In genomic region chr9:105763625-105764024, GRCm38 (mm10) we compare ENCODE assay signal across 21 mouse cellular contexts.
DNase-seq lines count a peak whose midpoint lies in the region; ATAC-seq and TF ChIP-seq lines count a peak whose summit lies in the region.
"Had no signal": no experiment of that assay in that cellular context is flagged by ENCODE, and none has a peak within 500 bp of the region (broad histone marks: within the 10 kb centered on the region; RNA-seq: fewer than 3 reads in every experiment).

No protein-coding gene starts in this region.

- no peak for TF ChIP-seq CTCF in embryonic fibroblast, embryonic 13.5 days (IDR thresholded peaks at IDR 0.05; ENCODE audit: borderline replicate concordance, insufficient read depth, low read length)

- TF ChIP-seq POLR2A in embryonic fibroblast, embryonic 13.5 days (IDR thresholded peaks at IDR 0.05; ENCODE audit: low read depth, low read length), result no peak
- no peak for TF ChIP-seq POLR2A in limb, embryonic 14.5 days (IDR thresholded peaks at IDR 0.05; ENCODE audit: borderline replicate concordance, extremely low read depth, insufficient read depth, insufficient read length)

- H3K27me3 ChIP-seq in limb, embryonic 13.5 days, result no peaks in the 10 kb centered on the region
- H3K27me3 ChIP-seq in limb, embryonic 10.5 days (ENCODE audit: low read depth, poor library complexity, severe bottlenecking), result no peaks in the 10 kb centered on the region
- H3K27me3 ChIP-seq in lung, embryonic 15.5 days, result no peaks in the 10 kb centered on the region
- H3K27me3 ChIP-seq in limb, embryonic 14.5 days (ENCODE audit: control insufficient read depth, insufficient read depth, low read length), result no peaks in the 10 kb centered on the region
- no peaks in the 10 kb centered on the region for H3K27me3 ChIP-seq in forebrain, embryonic 15.5 days
- H3K27me3 ChIP-seq: embryonic facial prominence, embryonic 12.5 days; embryonic facial prominence, embryonic 15.5 days; forebrain, embryonic 13.5 days had no signal

- H3K4me3 ChIP-seq in limb, embryonic 13.5 days, result no peak overlapping the region
- no peak overlapping the region for H3K4me3 ChIP-seq in limb, embryonic 10.5 days
- H3K4me3 ChIP-seq in lung, embryonic 15.5 days, result no peak overlapping the region
- H3K4me3 ChIP-seq in embryonic fibroblast, embryonic 13.5 days (ENCODE audit: insufficient read depth, low read length), result no peak overlapping the region
- no peak overlapping the region for H3K4me3 ChIP-seq in limb, embryonic 14.5 days (replicated peaks; ENCODE audit: low read length)
- H3K4me3 ChIP-seq in forebrain, embryonic 15.5 days, result no peak overlapping the region
- H3K4me3 ChIP-seq: embryonic facial prominence, embryonic 12.5 days; embryonic facial prominence, embryonic 15.5 days; forebrain, embryonic 13.5 days had no signal

- H3K36me3 ChIP-seq in limb, embryonic 13.5 days, result no peaks in the 10 kb centered on the region
- no peaks in the 10 kb centered on the region for H3K36me3 ChIP-seq in limb, embryonic 10.5 days
- no peaks in the 10 kb centered on the region for H3K36me3 ChIP-seq in lung, embryonic 15.5 days
- no peaks in the 10 kb centered on the region for H3K36me3 ChIP-seq in limb, embryonic 14.5 days (ENCODE audit: control insufficient read depth, insufficient read depth, low read length)
- no peaks in the 10 kb centered on the region for H3K36me3 ChIP-seq in forebrain, embryonic 15.5 days
- H3K36me3 ChIP-seq: embryonic facial prominence, embryonic 12.5 days; embryonic facial prominence, embryonic 15.5 days had no signal

- WGBS in limb, embryonic 13.5 days, result 23% methylated on average over 3 of the region's 3 CpGs
- 65% methylated on average over 3 of the region's 3 CpGs for WGBS in limb, embryonic 10.5 days
- WGBS in lung, embryonic 15.5 days, result 58% methylated on average over 3 of the region's 3 CpGs
- 28% methylated on average over 3 of the region's 3 CpGs for WGBS in limb, embryonic 14.5 days
- 87% methylated on average over 3 of the region's 3 CpGs for WGBS in forebrain, embryonic 15.5 days

- no peak for DNase-seq in limb, embryonic 10.5 days (ENCODE audit: low spot score)
- no peak for DNase-seq in lung, postnatal 25 days (ENCODE audit: low spot score)
- peak; percentile 66 for DNase-seq in limb, embryonic 14.5 days (ENCODE audit: low spot score)
- DNase-seq: adrenal gland, adult 2 months; adrenal gland, postnatal 10 days; adrenal gland, postnatal 25 days; cerebellum, adult 11 months; cerebellum, adult 18-20 months; cerebellum, adult 8-10 months; cerebellum, adult 9-11 months; cerebellum, postnatal 14 days; cerebellum, postnatal 36 days; embryo, embryonic 11 days had no signal

- peaks cover 6% of the 10 kb centered on the region; the same call in 1 of the 2 replicates for H3K9me3 ChIP-seq in limb, embryonic 13.5 days
- no peaks in the 10 kb centered on the region for H3K9me3 ChIP-seq in limb, embryonic 10.5 days (replicated peaks)
- no peaks in the 10 kb centered on the region for H3K9me3 ChIP-seq in lung, embryonic 15.5 days
- H3K9me3 ChIP-seq in limb, embryonic 14.5 days (ENCODE audit: control insufficient read depth, low read length), result no peaks in the 10 kb centered on the region
- H3K9me3 ChIP-seq in forebrain, embryonic 15.5 days, result no peaks in the 10 kb centered on the region
- H3K9me3 ChIP-seq: embryonic facial prominence, embryonic 12.5 days; embryonic facial prominence, embryonic 15.5 days; forebrain, embryonic 13.5 days had no signal

- 0 out of 2 replicates have a peak, but pooled peaks cover 2% of the 10 kb centered on the region for H3K4me1 ChIP-seq in limb, embryonic 13.5 days
- peaks cover 5% of the 10 kb centered on the region; the same call in 1 of the 2 replicates for H3K4me1 ChIP-seq in limb, embryonic 10.5 days
- peaks cover 13% of the 10 kb centered on the region; the same call in 1 of the 2 replicates for H3K4me1 ChIP-seq in lung, embryonic 15.5 days
- no peaks in the 10 kb centered on the region for H3K4me1 ChIP-seq in embryonic fibroblast, embryonic 13.5 days (ENCODE audit: control insufficient read depth, insufficient read depth, low read length)
- H3K4me1 ChIP-seq in limb, embryonic 14.5 days (ENCODE audit: control insufficient read depth, insufficient read depth, low read length), result peaks cover 5% of the 10 kb centered on the region; the same call in 1 of the 2 replicates
- no peaks in the 10 kb centered on the region for H3K4me1 ChIP-seq in forebrain, embryonic 15.5 days
- H3K4me1 ChIP-seq: embryonic facial prominence, embryonic 12.5 days; embryonic facial prominence, embryonic 15.5 days; forebrain, embryonic 13.5 days had no signal

- no peak overlapping the region for H3K4me2 ChIP-seq in limb, embryonic 13.5 days (replicated peaks)
- no peak overlapping the region for H3K4me2 ChIP-seq in lung, embryonic 15.5 days
- no peak overlapping the region for H3K4me2 ChIP-seq in limb, embryonic 14.5 days (replicated peaks; ENCODE audit: low read depth, low read length, severe bottlenecking)
- no peak overlapping the region for H3K4me2 ChIP-seq in forebrain, embryonic 15.5 days (replicated peaks)
- H3K4me2 ChIP-seq: embryonic facial prominence, embryonic 12.5 days; embryonic facial prominence, embryonic 15.5 days; forebrain, embryonic 13.5 days had no signal

- ATAC-seq in limb, embryonic 13.5 days (ENCODE audit: low FRiP score, low read depth), result peak; percentile 76
- ATAC-seq in lung, embryonic 15.5 days (ENCODE audit: borderline replicate concordance, extremely low read depth, low FRiP score, low TSS enrichment), result no peak
- peak; percentile 60; the same call in 1 of the 2 replicates for ATAC-seq in limb, embryonic 14.5 days (ENCODE audit: low FRiP score, low read depth)
- ATAC-seq in forebrain, embryonic 15.5 days (replicated peaks), result no peak
- ATAC-seq: forebrain, embryonic 13.5 days; forebrain, embryonic 16.5 days had no signal

- no peak overlapping the region for H3K9ac ChIP-seq in limb, embryonic 13.5 days
- no peak overlapping the region for H3K9ac ChIP-seq in lung, embryonic 15.5 days
- H3K9ac ChIP-seq in limb, embryonic 14.5 days (ENCODE audit: low read depth, low read length, severe bottlenecking), result no peak overlapping the region
- no peak overlapping the region for H3K9ac ChIP-seq in forebrain, embryonic 15.5 days (replicated peaks)
- H3K9ac ChIP-seq: embryonic facial prominence, embryonic 12.5 days; embryonic facial prominence, embryonic 15.5 days; forebrain, embryonic 13.5 days had no signal

- no peak overlapping the region for H3K27ac ChIP-seq in limb, embryonic 13.5 days
- H3K27ac ChIP-seq in limb, embryonic 10.5 days, result no peak overlapping the region
- peak overlapping the region; percentile 60 for H3K27ac ChIP-seq in lung, embryonic 15.5 days
- H3K27ac ChIP-seq in embryonic fibroblast, embryonic 13.5 days (ENCODE audit: insufficient read depth, low read length), result 0 out of 2 replicates have a peak overlapping the region, but pooled peaks have one; percentile 48
- H3K27ac ChIP-seq in limb, embryonic 14.5 days (replicated peaks; ENCODE audit: low read depth, low read length), result no peak overlapping the region
- H3K27ac ChIP-seq in forebrain, embryonic 15.5 days (replicated peaks), result no peak overlapping the region
- H3K27ac ChIP-seq: embryonic facial prominence, embryonic 12.5 days; embryonic facial prominence, embryonic 15.5 days; forebrain, embryonic 13.5 days had no signal

Comparison
In these comparisons a context has a peak if more than half of its experiments do, and no peak if none do; other contexts are left out.
1. ATAC-seq: peak in limb, embryonic 13.5 days (single experiment) and limb, embryonic 14.5 days (single experiment); none in lung, embryonic 15.5 days (single experiment) and forebrain, embryonic 15.5 days (single experiment).
2. H3K27ac ChIP-seq: peak in lung, embryonic 15.5 days (single experiment) and embryonic fibroblast, embryonic 13.5 days (single experiment); none in limb, embryonic 13.5 days (single experiment), limb, embryonic 10.5 days (single experiment), limb, embryonic 14.5 days (single experiment) and forebrain, embryonic 15.5 days (single experiment).